Mouse (Mus musculus) macrophage (primary cell): ENCODE measurements around the gene Eras. TPM values are rescaled to one million over a fixed set of nuclear protein-coding genes. Genes with fewer than 3 reads are reported as not detected.
A peak's percentile ranks its signal among the peaks of the same experiment; 100 is the strongest.

Source experiments
- H3K27ac ChIP-seq: fragments of 350-480 bp; formaldehyde crosslinking; 2 replicates; pipeline ENCODE4 v1.9.0; 2021
- H3K36me3 ChIP-seq: fragments of 350-480 bp; formaldehyde crosslinking; 2 replicates; pipeline ENCODE4 v1.9.0; 2021; ENCODE audit errors: inconsistent target
- H3K4me3 ChIP-seq: fragments of 350-480 bp; formaldehyde crosslinking; 2 replicates; pipeline ENCODE4 v1.9.0; 2021; ENCODE audit errors: inconsistent target
- H3K79me2 ChIP-seq: fragments of 350-480 bp; formaldehyde crosslinking; 2 replicates; pipeline ENCODE4 v1.9.0; 2021; ENCODE audit errors: inconsistent target
- WGBS: methylation state at CpG from one replicate; pipeline ENCODE4 v1.1.7; 2026; ENCODE audit warnings: inconsistent platforms; ENCODE audit not compliant: missing documents; 5-methylcytosine and 5-hydroxymethylcytosine counted together
- polyA plus RNA-seq: library from polyadenylated mRNA; stranded (reverse); fragments of 250-400 nt; gene quantifications from 3 replicates; pipeline ENCODE4 v1.2.4, GENCODE M21; 2018; ENCODE audit warnings: inconsistent platforms
- total RNA-seq, 78 experiments: library from RNA; depleted of rRNA; stranded (reverse); fragments of 250-400 nt; gene quantifications; 1 replicate in 9 of 78; 2 replicates in 24 of 78; 3 replicates in 43 of 78; 4 replicates in 2 of 78; pipeline ENCODE4 v1.2.4; 2018; ENCODE audit warnings: inconsistent platforms in 56 of 78

Eras gene
- total RNA-seq (2018; cell fraction: chromatin; rRNA removed): not detected
- total RNA-seq (2018; cell fraction: cytosol; rRNA removed): not detected
- total RNA-seq (2018; cell fraction: nucleus; rRNA removed): not detected
- not detected in 3 replicates for polyA plus RNA-seq

GRCm38 (mm10) chrX:7928270-7928790 is at the start of gene Eras:
Eras (minus strand) TSS chrX:7928607.
- Histone ChIP-seq H3K4me3 (no peak within 1 kb of the TSS), H3K36me3 (no peaks in the 10 kb centered on the region), H3K79me2 (no peaks in the 10 kb centered on the region), H3K27ac (no peak within 1 kb of the TSS)
- 41% methylated on average over 12 of the region's 19 CpGs for WGBS

- Histone ChIP-seq H3K79me2 (no peaks in the 10 kb centered on the region), H3K27ac (no peak within 1 kb of the TSS), H3K36me3 (no peaks in the 10 kb centered on the region), H3K4me3 (no peak within 1 kb of the TSS)
- 82% methylated on average over 5 of the region's 11 CpGs for WGBS
These were observed 49.5 kb upstream of the Eras start, which contains the start of gene Gata1 for GRCm38 (mm10) chrX:7977892-7978291. Gata1 (minus strand) TSS chrX:7978071.

- WGBS: 87% methylated on average over 4 of the region's 4 CpGs
- Histone ChIP-seq H3K79me2 (no peaks in the 10 kb centered on the region), H3K27ac (no peak overlapping the region), H3K36me3 (no peaks in the 10 kb centered on the region), H3K4me3 (no peak overlapping the region)
These were observed 42.9 kb upstream of the Eras start for GRCm38 (mm10) chrX:7971292-7971691.

GRCm38 (mm10) chrX:7968899-7969298 is 40.5 kb upstream of the Eras start:
- Histone ChIP-seq H3K79me2 (no peaks in the 10 kb centered on the region), H3K36me3 (no peaks in the 10 kb centered on the region), H3K27ac (no peak overlapping the region), H3K4me3 (no peak overlapping the region)
- WGBS: 82% methylated on average over 3 of the region's 3 CpGs

GRCm38 (mm10) chrX:7968226-7968625 is 39.8 kb upstream of the Eras start:
- H3K27ac ChIP-seq: no peak overlapping the region
- H3K4me3 ChIP-seq: no peak overlapping the region
- WGBS: 83% methylated on average over 8 of the region's 8 CpGs
- no peaks in the 10 kb centered on the region for H3K79me2 ChIP-seq
- no peaks in the 10 kb centered on the region for H3K36me3 ChIP-seq

GRCm38 (mm10) chrX:7967596-7968201 is 39.3 kb upstream of the Eras start:
- Histone ChIP-seq H3K4me3 (no peak overlapping the region), H3K27ac (no peak overlapping the region), H3K36me3 (no peaks in the 10 kb centered on the region), H3K79me2 (no peaks in the 10 kb centered on the region)
- 90% methylated on average over 6 of the region's 9 CpGs for WGBS

- Histone ChIP-seq H3K4me3 (no peak overlapping the region), H3K36me3 (no peaks in the 10 kb centered on the region), H3K79me2 (no peaks in the 10 kb centered on the region), H3K27ac (no peak overlapping the region)
- WGBS: 100% methylated on average over 3 of the region's 4 CpGs
These were observed 37.8 kb upstream of the Eras start for GRCm38 (mm10) chrX:7966161-7966560.

- H3K36me3 ChIP-seq: no peaks in the 10 kb centered on the region
- no peak overlapping the region for H3K27ac ChIP-seq
- H3K4me3 ChIP-seq: no peak overlapping the region
- WGBS: 33% methylated on average over 7 of the region's 7 CpGs
- H3K79me2 ChIP-seq: no peaks in the 10 kb centered on the region
These were observed 35.6 kb upstream of the Eras start for GRCm38 (mm10) chrX:7963829-7964626.

GRCm38 (mm10) chrX:7958868-7959267 is 30.5 kb upstream of the Eras start:
- H3K36me3 ChIP-seq: no peaks in the 10 kb centered on the region
- WGBS: 90% methylated on average over 7 of the region's 9 CpGs
- H3K79me2 ChIP-seq: no peaks in the 10 kb centered on the region
- no peak overlapping the region for H3K4me3 ChIP-seq
- no peak overlapping the region for H3K27ac ChIP-seq

GRCm38 (mm10) chrX:7950091-7950490 is 21.7 kb upstream of the Eras start:
- H3K27ac ChIP-seq: no peak overlapping the region
- no peaks in the 10 kb centered on the region for H3K79me2 ChIP-seq
- no peaks in the 10 kb centered on the region for H3K36me3 ChIP-seq
- WGBS: 96% methylated on average over 7 of the region's 7 CpGs
- H3K4me3 ChIP-seq: no peak overlapping the region

GRCm38 (mm10) chrX:7947900-7948492 is 19.6 kb upstream of the Eras start:
- Histone ChIP-seq H3K36me3 (no peaks in the 10 kb centered on the region), H3K27ac (peak overlapping the region; percentile 47; the same call in 1 of the 2 replicates), H3K4me3 (peak overlapping the region; percentile 53; the same call in 1 of the 2 replicates), H3K79me2 (no peaks in the 10 kb centered on the region)
- 26% methylated on average over 28 of the region's 38 CpGs for WGBS

GRCm38 (mm10) chrX:7947108-7947899 is 18.9 kb upstream of the Eras start, which contains the start of gene Hdac6:
Hdac6 (minus strand) TSS chrX:7947889.
- 14% methylated on average over 34 of the region's 37 CpGs for WGBS
- Histone ChIP-seq H3K4me3 (peak within 1 kb of the TSS; percentile 53), H3K36me3 (no peaks in the 10 kb centered on the region), H3K79me2 (no peaks in the 10 kb centered on the region), H3K27ac (peak within 1 kb of the TSS; percentile 47; the same call in 1 of the 2 replicates)

- H3K36me3 ChIP-seq: no peaks in the 10 kb centered on the region
- no peaks in the 10 kb centered on the region for H3K79me2 ChIP-seq
- 94% methylated on average over 8 of the region's 8 CpGs for WGBS
- no peak overlapping the region for H3K27ac ChIP-seq
- H3K4me3 ChIP-seq: no peak overlapping the region
These were observed 17.2 kb upstream of the Eras start for GRCm38 (mm10) chrX:7945618-7946017.

GRCm38 (mm10) chrX:7937667-7938066 is 9.3 kb upstream of the Eras start:
- 88% methylated on average over 6 of the region's 6 CpGs for WGBS
- no peaks in the 10 kb centered on the region for H3K79me2 ChIP-seq
- H3K27ac ChIP-seq: no peak overlapping the region
- H3K36me3 ChIP-seq: no peaks in the 10 kb centered on the region
- no peak overlapping the region for H3K4me3 ChIP-seq
